Mouse (Mus musculus) 416B (cell line): ENCODE measurements around the gene Arhgap15.
A peak's percentile ranks its signal among the peaks of the same experiment; 100 is the strongest.

Experiments
- DNase-seq: peaks from one replicate; pipeline ENCODE4 v3.0.0; 2011; ENCODE audit warnings: low read depth

Arhgap15 gene

GRCm38 (mm10) chr2:43931687-43932086, 183.1 kb downstream of the Arhgap15 start:
- no peak for DNase-seq

- DNase-seq: no peak
These were observed 190.6 kb downstream of the Arhgap15 start for GRCm38 (mm10) chr2:43939196-43939595.

GRCm38 (mm10) chr2:43945679-43946078, 197.1 kb downstream of the Arhgap15 start:
- no peak for DNase-seq

- DNase-seq: no peak
These were observed 201.3 kb downstream of the Arhgap15 start for GRCm38 (mm10) chr2:43949775-43950492.

GRCm38 (mm10) chr2:43950741-43951140, 202.1 kb downstream of the Arhgap15 start:
- DNase-seq: no peak

- peak; percentile 32 for DNase-seq
These were observed 210.6 kb downstream of the Arhgap15 start for GRCm38 (mm10) chr2:43959189-43959588.

- DNase-seq: peak; percentile 31
These were observed 213.8 kb downstream of the Arhgap15 start for GRCm38 (mm10) chr2:43962466-43962865.

GRCm38 (mm10) chr2:43968581-43968980, 220.0 kb downstream of the Arhgap15 start:
- no peak for DNase-seq

GRCm38 (mm10) chr2:43977732-43978131, 229.1 kb downstream of the Arhgap15 start:
- DNase-seq: no peak

- DNase-seq: no peak
These were observed 229.8 kb downstream of the Arhgap15 start for GRCm38 (mm10) chr2:43978177-43979013.

- DNase-seq: no peak
These were observed 237.4 kb downstream of the Arhgap15 start for GRCm38 (mm10) chr2:43986066-43986465.

GRCm38 (mm10) chr2:43987919-43988318, 239.3 kb downstream of the Arhgap15 start:
- no peak for DNase-seq

GRCm38 (mm10) chr2:43989850-43990249, 241.2 kb downstream of the Arhgap15 start:
- no peak for DNase-seq

GRCm38 (mm10) chr2:43992510-43992909, 243.9 kb downstream of the Arhgap15 start:
- DNase-seq: no peak

- no peak for DNase-seq
These were observed 253.8 kb downstream of the Arhgap15 start for GRCm38 (mm10) chr2:44002454-44002853.

GRCm38 (mm10) chr2:44010249-44010648, 261.6 kb downstream of the Arhgap15 start:
- no peak for DNase-seq

- no peak for DNase-seq
These were observed 264.8 kb downstream of the Arhgap15 start for GRCm38 (mm10) chr2:44013388-44013787.

GRCm38 (mm10) chr2:44016720-44017119, 268.1 kb downstream of the Arhgap15 start:
- DNase-seq: no peak

GRCm38 (mm10) chr2:44017405-44018026, 268.9 kb downstream of the Arhgap15 start:
- no peak for DNase-seq

- DNase-seq: no peak
These were observed 269.4 kb downstream of the Arhgap15 start for GRCm38 (mm10) chr2:44018033-44018432.

GRCm38 (mm10) chr2:44024704-44025103, 276.1 kb downstream of the Arhgap15 start:
- DNase-seq: peak; percentile 88

- DNase-seq: no peak
These were observed 280.6 kb downstream of the Arhgap15 start for GRCm38 (mm10) chr2:44029035-44029715.
